ENCODE assay signal across 16 mouse cellular contexts in the genomic region with DNA sequence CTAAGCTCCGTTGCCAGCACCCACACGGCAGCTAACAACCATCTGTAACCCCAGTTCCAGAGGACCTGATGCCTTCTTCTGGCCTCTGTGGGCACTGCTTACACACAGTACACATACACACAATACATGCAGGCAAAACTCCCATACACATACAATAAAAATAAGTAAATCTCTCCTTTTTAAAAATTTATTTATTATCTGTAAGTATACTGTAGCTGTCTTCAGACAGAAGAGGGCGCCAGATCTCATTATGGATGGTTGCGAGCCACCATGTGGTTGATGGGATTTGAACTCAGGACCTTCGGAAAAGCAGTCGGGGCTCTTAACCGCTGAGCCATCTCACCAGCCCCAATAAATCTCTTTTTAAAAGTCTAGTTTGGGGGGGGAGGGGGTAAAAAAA. TPM values are rescaled to one million over a fixed set of nuclear protein-coding genes. Genes with fewer than 3 reads are reported as not detected.
DNase-seq lines count a peak whose midpoint lies in the region; ATAC-seq and TF ChIP-seq lines count a peak whose summit lies in the region.
"Had no signal": no experiment of that assay in that cellular context is flagged by ENCODE, and none has a peak within 500 bp of the region (broad histone marks: within the 10 kb centered on the region; RNA-seq: fewer than 3 reads in every experiment).

No protein-coding gene starts in this region.

- peak; percentile 70 for DNase-seq in heart, adult 11 months
- DNase-seq in heart, postnatal 25 days (ENCODE audit: low spot score) = no peak
- no peak for DNase-seq in lung, embryonic 14.5 days
- DNase-seq in lung, adult 18-20 months = no peak
- DNase-seq in liver, postnatal 0 days = no peak
- no peak for DNase-seq in urinary bladder, postnatal 10 days (ENCODE audit: low spot score)
- no peak for DNase-seq in thymus, adult 18-20 months
- DNase-seq: gastrocnemius, postnatal 36 days; kidney, postnatal 14 days; lung, postnatal 14 days; right cerebral cortex, postnatal 14 days had no signal

- H3K9ac ChIP-seq in lung, embryonic 14.5 days = no peak overlapping the region
- H3K9ac ChIP-seq in liver, postnatal 0 days (replicated peaks) = no peak overlapping the region
- H3K9ac ChIP-seq: heart, embryonic 13.5 days; intestine, embryonic 15.5 days had no signal

- no peak overlapping the region for H3K4me2 ChIP-seq in lung, embryonic 14.5 days
- no peak overlapping the region for H3K4me2 ChIP-seq in liver, postnatal 0 days (ENCODE audit: low read depth, low read length)
- H3K4me2 ChIP-seq: heart, embryonic 13.5 days; intestine, embryonic 15.5 days had no signal

- H3K4me3 ChIP-seq in lung, embryonic 14.5 days (ENCODE audit: low read depth, low read length) = no peak overlapping the region
- H3K4me3 ChIP-seq in E14TG2a.4 (replicated peaks; ENCODE audit: low read length) = peak overlapping the region; percentile 82
- H3K4me3 ChIP-seq in liver, postnatal 0 days (ENCODE audit: low read depth, low read length) = no peak overlapping the region
- H3K4me3 ChIP-seq: erythroblast, embryonic 14.5 days; heart, embryonic 13.5 days; intestine, embryonic 15.5 days had no signal

- H3K27ac ChIP-seq in lung, embryonic 14.5 days (ENCODE audit: low read depth) = no peak overlapping the region
- no peak overlapping the region for H3K27ac ChIP-seq in liver, postnatal 0 days (ENCODE audit: low read depth)
- H3K27ac ChIP-seq: heart, embryonic 13.5 days; intestine, embryonic 15.5 days had no signal

- no peaks in the 10 kb centered on the region for H3K27me3 ChIP-seq in lung, embryonic 14.5 days (ENCODE audit: insufficient read depth, low read length)
- H3K27me3 ChIP-seq in E14TG2a.4 (ENCODE audit: insufficient read depth, low read length) = no peaks in the 10 kb centered on the region
- no peaks in the 10 kb centered on the region for H3K27me3 ChIP-seq in liver, postnatal 0 days (ENCODE audit: insufficient read depth, low read length)
- H3K27me3 ChIP-seq: heart, embryonic 13.5 days; intestine, embryonic 15.5 days had no signal

- WGBS in lung, embryonic 14.5 days = 91% methylated on average over 7 of the region's 7 CpGs
- WGBS in liver, postnatal 0 days (ENCODE audit: insufficient replicate concordance) = 90% methylated on average over 7 of the region's 7 CpGs

- no peaks in the 10 kb centered on the region for H3K9me3 ChIP-seq in lung, embryonic 14.5 days (ENCODE audit: low read depth, low read length)
- no peaks in the 10 kb centered on the region for H3K9me3 ChIP-seq in E14TG2a.4 (ENCODE audit: low read length)
- H3K9me3 ChIP-seq in liver, postnatal 0 days (ENCODE audit: low read length) = no peaks in the 10 kb centered on the region
- H3K9me3 ChIP-seq: heart, embryonic 13.5 days; intestine, embryonic 15.5 days had no signal

- H3K4me1 ChIP-seq in lung, embryonic 14.5 days (ENCODE audit: insufficient read depth) = no peaks in the 10 kb centered on the region
- peaks cover 56% of the 10 kb centered on the region for H3K4me1 ChIP-seq in E14TG2a.4 (replicated peaks; ENCODE audit: low read depth, low read length)
- H3K4me1 ChIP-seq in liver, postnatal 0 days (ENCODE audit: insufficient read depth) = peaks cover 17% of the 10 kb centered on the region

- ATAC-seq in lung, embryonic 14.5 days (ENCODE audit: insufficient read depth) = no peak
- no peak for ATAC-seq in liver, postnatal 0 days
- ATAC-seq: intestine, embryonic 15.5 days; midbrain, embryonic 16.5 days had no signal

- TF ChIP-seq CTCF in lung, embryonic 14.5 days (IDR thresholded peaks at IDR 0.05; ENCODE audit: low read depth) = peak; percentile 15; the same call in 1 of the 2 replicates
- TF ChIP-seq CTCF in E14TG2a.4 (conservative IDR thresholded peaks at IDR 0.05; ENCODE audit: low read length) = peak; percentile 38
- peak; percentile 27 for TF ChIP-seq CTCF in liver, postnatal 0 days (IDR thresholded peaks at IDR 0.05; ENCODE audit: low read depth)

- H3K36me3 ChIP-seq in lung, embryonic 14.5 days (ENCODE audit: insufficient read depth) = peaks cover 25% of the 10 kb centered on the region
- peaks cover 27% of the 10 kb centered on the region for H3K36me3 ChIP-seq in E14TG2a.4 (ENCODE audit: insufficient read depth, low read length)
- H3K36me3 ChIP-seq in liver, postnatal 0 days (replicated peaks; ENCODE audit: insufficient read depth, low read length) = peaks cover 19% of the 10 kb centered on the region
- H3K36me3 ChIP-seq: intestine, embryonic 15.5 days had no signal

- intact Hi-C loops in heart, postnatal 25 days (cut with DNase I) = no loop called here

- TF ChIP-seq EP300 in liver, postnatal 0 days (IDR thresholded peaks at IDR 0.05; ENCODE audit: low read depth) = no peak

RNA-seq across cellular contexts. Expression of a gene that starts 9.0 kb away (rescaled TPM):
- 10 to 100 TPM; 25.0 to 29.0 TPM for total RNA-seq in heart, postnatal 25 days (2021)
- 43.4 and 49.5 TPM in 2 replicates for polyA plus RNA-seq in lung, embryonic 14.5 days (2014; fragmentation: Nextera tagmentation; extraction: Ambion mirVana)
- polyA plus RNA-seq in liver, postnatal 0 days (2015; fragmentation: Nextera tagmentation; extraction: Ambion mirVana) = 5.8 and 9.0 TPM in 2 replicates

RNA-seq across cellular contexts. Expression of a gene that starts 24.1 kb away (rescaled TPM):
- 10 to 100 TPM; 19.9 to 21.2 TPM for total RNA-seq in heart, postnatal 25 days (2021)
- polyA plus RNA-seq in lung, embryonic 14.5 days (2014; fragmentation: Nextera tagmentation; extraction: Ambion mirVana) = 7.1 TPM in 2 replicates
- 0.83 and 1.00 TPM in 2 replicates for polyA plus RNA-seq in liver, postnatal 0 days (2015; fragmentation: Nextera tagmentation; extraction: Ambion mirVana)
